Mouse (Mus musculus) C2C12 (cell line): ENCODE results near the gene Fktn. TPM values are rescaled to one million over a fixed set of nuclear protein-coding genes. Genes with fewer than 3 reads are reported as not detected.
A peak's percentile ranks its signal among the peaks of the same experiment; 100 is the strongest.
"Not testable (repeated sequence)": the region's sequence is repeated elsewhere in the genome, so short reads cannot be mapped to it uniquely, and the experiment has no call there.

Experiments used
- H3K27me3 ChIP-seq: one replicate; pipeline ENCODE4 v1.6.1; 2011; ENCODE audit not compliant: control insufficient read depth, insufficient read depth, insufficient read length
- H3K36me3 ChIP-seq: one replicate; pipeline ENCODE4 v1.6.1; 2011; ENCODE audit not compliant: control insufficient read depth, insufficient read depth
- H3K4me3 ChIP-seq: one replicate; pipeline ENCODE4 v1.5.1; 2011; ENCODE audit warnings: mild to moderate bottlenecking, control low read depth; ENCODE audit not compliant: poor library complexity, insufficient read depth, severe bottlenecking
- H3K79me2 ChIP-seq: one replicate; pipeline ENCODE4 v1.6.1; 2011; ENCODE audit not compliant: control insufficient read depth, insufficient read depth
- H3K79me3 ChIP-seq: one replicate; pipeline ENCODE4 v1.6.1; 2011; ENCODE audit warnings: low read depth, control low read depth
- H3ac ChIP-seq: one replicate; pipeline ENCODE3; 2011; ENCODE audit warnings: low read depth; ENCODE audit not compliant: control insufficient read depth, insufficient read length
- CEBPB ChIP-seq: IDR thresholded peaks from one replicate; pipeline ENCODE4 v1.6.1; 2011; ENCODE audit warnings: low read depth, mild to moderate bottlenecking, control low read depth, moderate library complexity
- CTCF ChIP-seq: IDR thresholded peaks from one replicate; pipeline ENCODE4 v1.5.1; 2011; ENCODE audit not compliant: control insufficient read depth, insufficient read depth, insufficient read length
- FOSL1 ChIP-seq: IDR thresholded peaks from one replicate; pipeline ENCODE4 v1.8.0; 2011; ENCODE audit warnings: mild to moderate bottlenecking, low read length; ENCODE audit not compliant: poor library complexity, insufficient read depth, severe bottlenecking
- MAX ChIP-seq: IDR thresholded peaks from one replicate; pipeline ENCODE4 v1.6.1; 2011; ENCODE audit warnings: mild to moderate bottlenecking, control low read depth
- MYOD1 ChIP-seq: IDR thresholded peaks from one replicate; pipeline ENCODE4 v1.6.1; 2011; ENCODE audit warnings: low read depth; ENCODE audit not compliant: control insufficient read depth, insufficient read length
- MYOG ChIP-seq: IDR thresholded peaks from one replicate; pipeline ENCODE4 v1.6.1; 2011; ENCODE audit not compliant: control insufficient read depth, insufficient read length; ENCODE audit errors: extremely low read depth
- USF1 ChIP-seq: IDR thresholded peaks from one replicate; pipeline ENCODE4 v1.6.1; 2011; ENCODE audit warnings: low read depth, mild to moderate bottlenecking, control low read depth, moderate library complexity
- polyA plus RNA-seq: library from polyadenylated mRNA; unstranded; fragments of >200 nt; fragmentation: generic; extraction: Trizol; gene quantifications from one replicate; pipeline ENCODE4 v1.2.1, GENCODE M21; 2012; ENCODE audit warnings: missing spikeins

Gene Fktn
- polyA plus RNA-seq, 1 experiment: 3.3 TPM

- TF ChIP-seq CEBPB: no peak
- TF ChIP-seq MYOD1: no peak
- TF ChIP-seq MYOG: no peak
- no peak for TF ChIP-seq FOSL1
- no peak for TF ChIP-seq CTCF
- no peak for TF ChIP-seq USF1
- TF ChIP-seq MAX: no peak
Measured at GRCm38 (mm10) chr4:53722506-53722905, 8.7 kb downstream of the Fktn start.

GRCm38 (mm10) chr4:53726100-53726499 lies 12.3 kb downstream of the Fktn start:
- H3K79me3 ChIP-seq, H3ac ChIP-seq, H3K27me3 ChIP-seq, H3K4me3 ChIP-seq, H3K79me2 ChIP-seq: not testable (repeated sequence)
- H3K36me3 ChIP-seq: peaks cover 47% of the 10 kb centered on the region

More at GRCm38 (mm10) chr4:53722506-53722905, 8.7 kb downstream of the Fktn start:
- no peaks in the 10 kb centered on the region for H3K79me3 ChIP-seq
- H3K36me3 ChIP-seq: peaks cover 35% of the 10 kb centered on the region
- peaks cover 6% of the 10 kb centered on the region for H3K79me2 ChIP-seq
- H3K4me3 ChIP-seq: no peak overlapping the region
- H3K27me3 ChIP-seq: no peaks in the 10 kb centered on the region
- no peak overlapping the region for H3ac ChIP-seq

GRCm38 (mm10) chr4:53728121-53728520 lies 14.3 kb downstream of the Fktn start:
- TF ChIP-seq FOSL1 (no peak), MYOG (no peak), USF1 (no peak), MYOD1 (no peak), CTCF (no peak), CEBPB (no peak), MAX (no peak)
- Histone ChIP-seq H3K79me2 (no peaks in the 10 kb centered on the region), H3K79me3 (no peaks in the 10 kb centered on the region), H3K4me3 (no peak overlapping the region), H3K27me3 (no peaks in the 10 kb centered on the region), H3ac (no peak overlapping the region), H3K36me3 (peaks cover 54% of the 10 kb centered on the region)

GRCm38 (mm10) chr4:53738956-53739616 lies 25.3 kb downstream of the Fktn start:
- Histone ChIP-seq H3K36me3 (peaks cover 38% of the 10 kb centered on the region), H3K27me3 (no peaks in the 10 kb centered on the region), H3K4me3 (no peak overlapping the region), H3ac (no peak overlapping the region), H3K79me3 (no peaks in the 10 kb centered on the region), H3K79me2 (no peaks in the 10 kb centered on the region)
- TF ChIP-seq CTCF: peak; percentile 27
- TF ChIP-seq MYOG: no peak

- no peaks in the 10 kb centered on the region for H3K79me3 ChIP-seq
- no peak overlapping the region for H3ac ChIP-seq
- peaks cover 36% of the 10 kb centered on the region for H3K36me3 ChIP-seq
- no peaks in the 10 kb centered on the region for H3K79me2 ChIP-seq
- H3K27me3 ChIP-seq: no peaks in the 10 kb centered on the region
- TF ChIP-seq CEBPB (no peak), MAX (no peak), CTCF (no peak), MYOG (no peak), MYOD1 (no peak), FOSL1 (no peak), USF1 (no peak)
- no peak overlapping the region for H3K4me3 ChIP-seq
Measured at GRCm38 (mm10) chr4:53749831-53750230, 36.0 kb downstream of the Fktn start.

- Histone ChIP-seq H3K27me3 (no peaks in the 10 kb centered on the region), H3K79me2 (no peaks in the 10 kb centered on the region), H3K79me3 (no peaks in the 10 kb centered on the region), H3K36me3 (peaks cover 36% of the 10 kb centered on the region), H3ac (no peak overlapping the region), H3K4me3 (no peak overlapping the region)
- TF ChIP-seq CTCF: no peak
- no peak for TF ChIP-seq FOSL1
- TF ChIP-seq CEBPB: no peak
- no peak for TF ChIP-seq MAX
- no peak for TF ChIP-seq MYOG
- no peak for TF ChIP-seq USF1
- TF ChIP-seq MYOD1: no peak
Measured at GRCm38 (mm10) chr4:53750391-53751120, 36.8 kb downstream of the Fktn start.
